Mouse (Mus musculus) erythroblast, embryonic 14.5 days (primary cell): ENCODE measurements around the gene Mrpl35.

ENCODE experiments used
- GATA1 ChIP-seq: IDR thresholded peaks from 2 replicates; pipeline ENCODE4 v1.6.1; 2012; ENCODE audit warnings: low read length, inconsistent platforms, mixed read lengths
- TAL1 ChIP-seq: IDR thresholded peaks from 3 replicates; pipeline ENCODE4 v1.6.1; 2012; ENCODE audit warnings: low read length, inconsistent platforms, mixed read lengths

DNA sequence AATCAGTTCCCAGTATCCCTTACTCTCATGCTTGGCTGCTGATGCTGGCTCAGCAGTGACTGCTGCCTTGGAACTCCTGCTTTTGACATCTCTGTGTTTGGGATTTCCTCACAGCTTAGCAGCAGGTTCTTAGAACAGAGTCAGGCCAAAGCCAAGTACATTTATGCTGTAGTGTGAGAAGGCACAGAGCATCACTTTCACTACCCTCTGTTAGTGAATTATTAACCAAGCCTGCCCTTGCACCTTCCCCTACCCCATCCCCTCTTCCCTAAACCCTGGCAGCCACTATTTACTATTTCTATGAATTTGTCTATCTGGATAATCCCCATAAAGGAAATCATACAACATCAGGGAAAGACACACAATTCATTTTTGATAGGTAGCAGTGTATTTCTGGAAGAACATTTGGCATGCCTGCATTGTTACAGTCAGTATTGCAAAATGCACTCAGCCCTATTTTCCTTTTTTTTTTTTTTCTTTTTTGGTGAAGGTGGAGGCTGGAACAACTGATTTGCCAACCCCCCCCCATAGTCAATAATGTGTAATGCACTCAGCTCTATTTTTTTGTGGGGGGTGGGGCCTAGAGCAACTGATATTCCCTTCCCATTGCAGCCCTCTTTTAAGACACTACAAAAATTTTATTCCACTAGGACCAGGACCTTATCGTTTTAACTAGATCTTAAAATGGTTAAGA is 14.0 kb upstream of the Mrpl35 start:
- no peak for TF ChIP-seq GATA1
- no peak for TF ChIP-seq TAL1
